Mouse (Mus musculus): ENCODE data around the gene Adap1. TPM values are rescaled to one million over a fixed set of nuclear protein-coding genes. Genes with fewer than 3 reads are reported as not detected.

The Adap1 gene
- polyA plus RNA-seq, 1 experiment from 2014 or later, result 3.3 TPM

DNA sequence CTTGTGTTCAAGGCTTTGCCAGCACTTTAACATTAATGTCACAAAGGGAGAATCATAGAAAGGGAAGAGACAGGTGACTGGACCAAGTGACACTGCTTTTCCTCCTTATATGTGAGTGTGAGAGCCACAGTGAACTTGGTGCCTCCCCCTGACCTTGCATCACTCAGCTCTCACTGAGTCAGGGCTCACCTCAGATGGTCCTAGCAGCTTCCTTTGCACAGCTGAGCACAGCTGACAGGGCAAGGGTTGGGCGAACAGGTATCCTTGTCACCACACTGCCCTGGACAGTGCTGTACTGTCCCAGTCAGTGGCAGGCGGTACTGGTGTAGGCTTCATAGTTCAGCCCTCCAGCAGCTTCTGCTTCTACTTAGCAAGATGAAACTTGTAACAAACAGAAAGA is 97.8 kb downstream of the Adap1 start:
- Histone ChIP-seq H3K27ac (no peak overlapping the region), H3K36me3 (replicated peaks) (peaks cover 97% of the 10 kb centered on the region), H3K9ac (no peak overlapping the region), H3K9me3 (no peaks in the 10 kb centered on the region), H3K4me3 (replicated peaks) (no peak overlapping the region), H3K27me3 (no peaks in the 10 kb centered on the region), H3K4me2 (no peak overlapping the region), H3K4me1 (no peaks in the 10 kb centered on the region)
- WGBS, result 94% methylated on average over 2 of the region's 2 CpGs
- ATAC-seq (ENCODE audit: low FRiP score), result no peak

DNA sequence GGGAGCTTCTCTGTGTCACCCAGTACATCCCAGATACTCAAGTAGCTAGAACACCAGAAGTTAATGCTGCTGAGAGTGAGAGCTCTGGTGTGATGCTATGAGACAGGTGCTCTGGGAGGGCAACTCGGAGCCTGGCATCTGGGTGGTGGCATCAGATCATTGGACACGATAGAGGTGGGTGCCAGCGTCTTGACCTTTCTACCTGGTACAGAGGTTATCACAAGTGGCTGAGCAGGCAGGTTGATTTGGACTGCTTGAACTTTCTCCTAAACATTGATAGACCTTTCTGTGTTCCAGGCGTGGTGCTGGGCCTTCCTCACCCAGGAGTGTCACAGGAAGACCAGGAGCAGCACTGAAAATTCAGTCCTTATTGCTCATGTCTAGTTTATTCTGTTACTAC is 98.2 kb downstream of the Adap1 start:
- H3K36me3 ChIP-seq (replicated peaks), result peaks cover 96% of the 10 kb centered on the region
- H3K9me3 ChIP-seq, result no peaks in the 10 kb centered on the region
- WGBS, result 93% methylated on average over 4 of the region's 4 CpGs
- no peak overlapping the region for H3K4me3 ChIP-seq (replicated peaks)
- H3K27ac ChIP-seq, result no peak overlapping the region
- ATAC-seq (ENCODE audit: low FRiP score), result no peak
- no peak overlapping the region for H3K4me2 ChIP-seq
- no peak overlapping the region for H3K9ac ChIP-seq
- no peaks in the 10 kb centered on the region for H3K4me1 ChIP-seq
- H3K27me3 ChIP-seq, result no peaks in the 10 kb centered on the region

DNA sequence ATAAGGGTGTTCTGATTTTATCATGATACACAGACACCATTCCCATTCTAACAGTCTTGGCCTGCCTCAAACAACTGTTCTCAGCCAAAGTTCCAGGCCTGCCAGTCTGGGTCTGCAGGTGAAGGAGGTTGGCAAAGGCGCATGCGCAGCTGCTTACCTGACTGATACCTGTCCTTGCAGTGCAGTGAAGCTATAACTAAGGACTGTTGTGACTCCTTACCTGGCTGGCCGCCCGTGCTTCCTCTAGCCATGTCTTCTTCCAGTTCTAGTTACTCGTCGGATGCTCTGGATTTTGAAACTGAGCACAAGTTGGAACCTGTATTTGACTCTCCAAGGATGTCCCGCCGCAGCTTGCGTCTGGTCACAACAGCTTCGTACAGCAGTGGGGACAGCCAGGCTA is 102.1 kb downstream of the Adap1 start:
- H3K9ac ChIP-seq, result no peak overlapping the region
- WGBS, result 96% methylated on average over 10 of the region's 10 CpGs
- no peak overlapping the region for H3K27ac ChIP-seq
- H3K36me3 ChIP-seq (replicated peaks), result peaks cover 82% of the 10 kb centered on the region
- ATAC-seq (ENCODE audit: low FRiP score), result no peak
- H3K4me2 ChIP-seq, result no peak overlapping the region
- no peak overlapping the region for H3K4me3 ChIP-seq (replicated peaks)
- H3K27me3 ChIP-seq, result no peaks in the 10 kb centered on the region
- no peaks in the 10 kb centered on the region for H3K4me1 ChIP-seq
- H3K9me3 ChIP-seq, result no peaks in the 10 kb centered on the region

MicroRNA genes within 50 kb of the gene (microRNA counts, 519-probe panel; counts per million panel counts)
- microRNA mmu-miR-339-3p (not detected), microRNA mmu-miR-339-5p (not detected)

Small RNA genes lying within 50 kb of the gene (microRNA-seq; reads per million reads assigned to microRNA genes)
- gene Mir339, result 511 reads per million, percentile 69 among the genes with 10 or more reads in this experiment

Other genes with a start within 250 kb of the Adap1 start
- 35.2 and 37.0 TPM in 2 replicates for gene Prkar1b, start 175.6 kb downstream of the Adap1 start, polyA plus RNA-seq (2016; fragmentation: Nextera tagmentation; extraction: Ambion mirVana)
- gene Dnaaf5, start 175.4 kb downstream of the Adap1 start, polyA plus RNA-seq (2016; fragmentation: Nextera tagmentation; extraction: Ambion mirVana), result 5.9 and 7.5 TPM in 2 replicates
- 53.1 and 59.3 TPM in 2 replicates for gene Sun1, start 125.0 kb downstream of the Adap1 start, polyA plus RNA-seq (2016; fragmentation: Nextera tagmentation; extraction: Ambion mirVana)
- gene Get4, start 73.3 kb downstream of the Adap1 start, polyA plus RNA-seq (2016; fragmentation: Nextera tagmentation; extraction: Ambion mirVana), result 138 and 141 TPM in 2 replicates
- gene Cox19, start 25.8 kb upstream of the Adap1 start, polyA plus RNA-seq (2016; fragmentation: Nextera tagmentation; extraction: Ambion mirVana), result 105 and 117 TPM in 2 replicates
- gene Cyp2w1, start 27.0 kb upstream of the Adap1 start, polyA plus RNA-seq (2016; fragmentation: Nextera tagmentation; extraction: Ambion mirVana), result 0.17 and 0.24 TPM in 2 replicates
- gene Gpr146, start 52.1 kb upstream of the Adap1 start, polyA plus RNA-seq (2016; fragmentation: Nextera tagmentation; extraction: Ambion mirVana), result 1.2 and 1.4 TPM in 2 replicates
- gene C130050O18Rik, start 79.7 kb upstream of the Adap1 start, polyA plus RNA-seq (2016; fragmentation: Nextera tagmentation; extraction: Ambion mirVana), result 0.10 and 0.22 TPM in 2 replicates
- 4.1 and 5.2 TPM in 2 replicates for gene Gper1, start 97.5 kb upstream of the Adap1 start, polyA plus RNA-seq (2016; fragmentation: Nextera tagmentation; extraction: Ambion mirVana)
- 28.3 and 30.6 TPM in 2 replicates for gene 3110082I17Rik, start 134.9 kb upstream of the Adap1 start, polyA plus RNA-seq (2016; fragmentation: Nextera tagmentation; extraction: Ambion mirVana)
- 10.4 and 12.9 TPM in 2 replicates for gene Zfand2a, start 158.9 kb upstream of the Adap1 start, polyA plus RNA-seq (2016; fragmentation: Nextera tagmentation; extraction: Ambion mirVana)
- 32.5 and 37.0 TPM in 2 replicates for gene Uncx, start 217.9 kb upstream of the Adap1 start, polyA plus RNA-seq (2016; fragmentation: Nextera tagmentation; extraction: Ambion mirVana)